Mouse (Mus musculus) adrenal gland, postnatal 10 days (tissue): ENCODE measurements around the gene Stk10. TPM values are rescaled to one million over a fixed set of nuclear protein-coding genes. Genes with fewer than 3 reads are reported as not detected.

Source experiments
- DNase-seq: peaks from one replicate; pipeline ENCODE4 v3.0.0; 2021; ENCODE audit warnings: mixed read lengths
- total RNA-seq, 2 experiments: library from RNA; stranded (reverse); gene quantifications; 2 replicates each; pipeline ENCODE4 v1.2.3; 2021

The Stk10 gene
- total RNA-seq, 2 experiments from 2014 or later = 11.9 to 15.1 TPM

DNA sequence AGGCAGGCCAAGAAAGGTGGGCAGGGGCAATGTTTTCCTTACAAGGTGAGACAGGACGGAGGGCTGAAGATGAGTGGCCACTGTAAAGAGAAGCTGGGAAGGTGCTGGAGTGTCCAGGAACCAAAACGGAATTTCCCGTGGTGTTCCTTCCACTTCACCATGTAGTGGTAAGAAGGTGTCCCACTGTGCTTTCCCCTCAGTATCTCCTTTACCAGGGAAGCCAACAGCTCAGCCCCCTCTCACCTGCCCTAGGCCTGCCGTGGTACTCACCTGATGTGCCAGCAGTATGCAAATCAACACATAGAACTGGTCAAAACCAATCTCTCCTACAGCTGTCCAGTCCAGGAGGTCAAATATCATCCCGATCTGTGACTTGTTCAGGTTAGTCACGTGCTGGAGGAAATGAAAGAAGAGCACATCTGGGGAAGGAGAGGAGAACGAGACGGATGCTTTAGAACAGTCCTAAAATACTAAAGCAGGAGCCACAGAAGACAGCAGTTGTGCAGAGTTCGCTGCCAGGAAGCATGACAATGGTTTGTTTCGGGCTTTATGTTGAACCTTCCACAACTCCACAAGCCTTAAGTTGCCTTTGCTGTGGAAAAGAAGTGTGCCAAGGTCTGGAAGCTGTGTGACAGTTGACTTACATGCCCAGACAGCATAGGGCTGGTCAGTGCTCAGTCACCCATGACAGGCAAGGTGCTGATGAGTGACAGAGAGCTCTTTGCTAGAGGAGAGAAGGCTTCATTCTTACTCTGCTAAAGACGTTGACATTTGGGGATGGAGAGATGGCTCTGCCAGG is 8.8 kb upstream of the Stk10 start:
- no peak for DNase-seq

DNA sequence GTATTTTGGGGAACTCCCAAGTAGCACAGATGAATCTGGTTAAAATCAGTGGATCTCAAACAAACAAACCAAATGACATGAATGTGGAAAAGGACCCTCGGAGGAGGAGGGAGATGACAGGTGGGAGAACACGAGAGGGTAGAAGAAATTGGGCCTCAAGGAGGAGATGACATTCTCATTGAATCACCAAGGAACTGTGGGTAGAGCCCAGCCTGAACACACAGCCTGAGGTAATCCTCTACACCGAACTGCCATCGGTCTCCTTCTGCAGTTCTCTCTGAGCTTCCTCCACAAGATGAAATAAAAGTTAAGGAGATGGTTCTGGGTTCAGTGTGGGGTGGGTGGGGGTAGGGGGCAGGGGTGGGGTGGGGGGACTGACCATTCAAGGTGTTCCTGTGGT is 6.1 kb upstream of the Stk10 start:
- no peak for DNase-seq

DNA sequence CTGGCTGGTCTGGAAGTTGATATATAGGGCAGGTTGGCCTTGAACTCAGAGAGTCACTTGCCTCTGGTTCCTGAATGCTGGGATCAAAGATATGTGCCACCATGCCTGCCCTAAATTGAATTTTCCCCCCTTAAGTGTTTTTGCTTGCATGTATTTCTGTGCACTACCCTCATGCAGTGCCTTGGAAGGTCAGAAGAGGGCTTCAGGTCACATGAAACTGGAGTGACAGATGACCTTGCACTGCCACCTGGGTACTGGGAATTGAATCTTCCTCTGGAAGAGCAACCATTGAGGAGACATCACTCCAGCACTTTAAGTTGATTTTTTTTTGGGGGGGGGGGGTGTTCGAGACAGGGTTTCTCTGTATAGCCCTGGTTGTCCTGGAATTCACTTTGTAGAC is 3.0 kb upstream of the Stk10 start:
- no peak for DNase-seq

DNA sequence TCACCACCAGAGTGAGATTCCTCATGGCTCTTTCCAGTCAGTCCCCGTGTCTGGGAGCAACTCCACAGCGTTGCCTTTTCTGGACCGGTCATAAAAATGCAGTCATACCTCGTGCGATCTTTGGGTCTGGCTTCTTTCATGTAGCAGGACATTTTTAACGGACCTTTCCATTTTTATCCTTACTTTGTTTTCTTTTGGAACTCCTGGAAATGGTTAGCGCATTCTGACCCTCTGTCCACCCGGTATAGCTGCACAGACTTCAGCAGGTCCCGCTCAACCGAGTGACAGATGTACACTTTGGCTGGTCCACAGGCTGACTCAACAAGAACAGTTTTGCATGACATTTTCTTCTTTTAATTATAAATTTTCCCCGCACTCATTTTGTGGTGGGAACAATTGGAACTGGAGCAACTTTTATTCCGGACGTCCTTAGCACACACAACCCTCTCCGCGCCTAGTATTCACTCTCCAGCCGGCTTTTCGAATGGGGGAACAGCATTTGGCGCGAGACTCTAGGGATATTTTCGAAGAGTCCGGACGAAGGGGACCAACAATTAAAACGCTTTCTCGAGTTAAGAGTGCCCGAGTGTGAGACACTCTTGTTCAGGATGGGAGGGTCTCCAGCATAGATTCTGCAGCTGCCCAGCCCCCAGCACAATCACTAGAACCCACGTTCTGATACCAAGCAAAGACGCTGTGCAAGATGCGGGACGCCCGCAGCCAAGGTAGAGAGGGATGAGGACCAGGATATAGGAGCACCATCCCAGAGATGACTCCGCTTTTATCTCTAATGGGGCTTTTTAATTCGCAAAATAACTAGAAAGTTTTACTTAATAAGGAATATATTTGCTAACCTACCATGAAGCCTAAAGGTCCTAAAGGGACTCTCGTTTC is 987 bp upstream of the Stk10 start, which contains the start of gene Efcab9:
Gene Efcab9, minus strand, starts transcription at position 211 of the 894 bp plus-strand sequence.
- no peak for DNase-seq

DNA sequence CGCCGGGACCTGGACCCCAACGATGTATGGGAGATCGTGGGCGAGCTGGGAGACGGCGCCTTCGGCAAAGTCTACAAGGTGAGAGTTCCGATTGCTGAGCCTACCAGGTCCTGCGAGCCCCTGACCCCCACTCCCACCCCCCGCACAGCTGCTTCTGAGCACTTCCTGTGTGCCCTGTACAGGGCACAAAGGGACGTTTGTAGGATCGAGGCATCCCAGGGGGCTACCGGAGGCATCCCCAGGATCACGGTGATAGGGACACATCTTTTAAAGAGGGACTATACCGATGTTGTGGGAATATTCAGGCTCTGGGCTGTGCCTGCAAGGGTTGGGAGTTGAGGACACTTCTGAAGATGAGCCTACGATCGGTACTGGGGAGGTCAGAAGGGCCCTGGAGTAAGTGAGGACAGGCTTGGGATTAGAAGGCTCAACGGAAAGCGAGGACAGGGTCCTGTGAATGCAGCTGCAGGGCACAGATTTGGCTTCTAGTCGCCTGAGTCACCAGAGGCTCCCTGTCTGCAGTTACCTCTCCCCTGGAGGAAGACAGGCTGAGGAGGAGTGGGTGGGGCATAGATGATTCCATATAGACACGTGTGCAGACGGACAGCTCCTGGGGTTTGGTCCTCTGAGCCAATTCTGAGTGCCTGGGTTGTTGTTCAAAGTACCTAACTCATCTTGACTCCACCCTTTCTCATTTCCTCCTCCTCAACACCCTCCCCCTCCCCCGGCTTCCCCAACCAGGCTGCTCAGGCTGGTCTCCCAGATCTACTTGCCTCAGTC is 567 bp downstream of the Stk10 start:
- DNase-seq = peak; percentile 45

DNA sequence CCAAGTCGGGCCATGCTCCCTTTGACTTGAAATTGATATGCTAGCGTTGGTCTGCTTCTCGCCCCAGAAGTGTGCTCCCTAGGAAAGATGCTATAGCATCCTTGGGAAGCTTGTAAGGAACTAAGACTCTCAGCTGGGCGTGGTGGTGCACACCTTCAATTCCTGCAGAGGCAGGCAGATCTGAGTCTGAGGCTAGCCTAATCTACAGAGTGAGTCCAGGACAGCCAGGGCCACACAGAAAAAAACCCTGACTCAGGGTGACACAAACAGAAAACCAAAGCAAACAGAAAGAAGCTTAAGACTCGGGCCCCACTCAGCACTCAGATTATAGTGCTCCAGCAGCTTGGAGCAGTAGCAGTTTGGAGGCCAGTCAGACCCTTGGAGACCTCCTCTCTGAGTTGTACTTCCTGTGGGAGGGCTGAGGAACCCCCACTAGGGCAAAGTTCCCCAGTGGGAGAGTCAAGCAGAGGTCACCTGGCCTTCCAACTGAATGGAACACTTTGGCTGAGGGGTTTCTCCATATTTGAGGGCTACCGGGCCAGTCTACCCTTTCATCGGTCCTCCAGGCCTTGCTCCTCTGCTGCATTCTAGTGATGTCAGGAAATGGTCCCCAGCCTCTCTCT is 1.5 kb downstream of the Stk10 start:
- no peak for DNase-seq

DNA sequence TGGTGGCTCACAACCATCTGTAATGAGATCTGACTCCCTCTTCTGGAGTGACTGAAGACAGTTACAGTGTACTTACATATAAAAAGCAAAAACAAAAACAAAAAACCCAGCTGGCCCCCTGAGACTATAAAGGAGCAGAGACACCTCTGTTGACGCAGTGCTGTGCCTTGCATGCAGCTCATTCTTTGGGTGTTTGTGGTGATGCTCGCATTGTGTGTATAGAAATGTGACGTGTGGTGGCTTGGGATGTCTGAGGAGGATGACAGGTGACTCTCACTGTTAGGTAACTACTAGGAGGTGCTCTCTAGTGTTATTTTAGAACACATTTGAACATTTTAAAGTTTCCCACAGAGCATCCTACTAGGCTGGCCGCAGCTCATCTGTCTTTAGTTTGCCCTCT is 2.5 kb downstream of the Stk10 start:
- DNase-seq = no peak

DNA sequence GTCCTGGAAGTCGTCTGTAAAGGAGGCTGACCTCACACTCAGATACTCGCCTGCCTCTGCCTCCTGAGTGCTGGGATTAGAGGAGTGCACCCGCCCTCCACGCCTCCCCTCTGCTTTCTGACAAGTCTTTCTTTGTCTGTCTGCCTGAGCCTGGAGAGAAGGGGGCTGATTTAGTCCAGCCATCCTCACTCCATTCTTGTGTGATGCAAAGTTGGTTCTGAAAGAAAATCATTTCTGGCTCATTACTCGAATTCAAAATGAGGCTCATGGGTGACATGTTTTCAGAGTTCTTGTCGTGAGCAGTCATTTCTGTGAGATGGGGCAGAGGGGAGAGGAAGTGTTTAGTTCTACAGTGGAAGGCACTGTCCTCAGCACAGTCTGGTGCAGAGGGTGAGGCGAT is 3.8 kb downstream of the Stk10 start:
- no peak for DNase-seq

DNA sequence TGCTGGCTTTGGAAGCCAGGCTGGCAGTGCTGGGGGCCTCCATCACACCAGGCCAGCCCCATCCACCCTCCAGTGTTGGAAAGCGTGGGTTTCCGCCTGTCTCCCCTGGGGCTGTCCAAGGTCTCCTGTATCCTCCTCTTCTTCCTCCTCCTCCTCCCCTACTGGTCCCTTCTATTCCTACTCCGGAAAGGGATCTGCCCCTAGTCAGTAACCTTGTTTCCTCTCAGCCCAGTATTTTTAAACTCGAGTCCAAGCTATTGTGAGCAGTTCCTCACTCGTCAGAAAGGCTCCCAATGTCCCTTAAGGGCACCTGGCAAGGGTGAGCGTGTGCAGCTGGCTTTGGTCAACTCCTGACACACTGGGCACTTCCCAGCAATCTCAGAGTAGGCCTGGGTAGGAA is 5.3 kb downstream of the Stk10 start:
- DNase-seq = no peak

DNA sequence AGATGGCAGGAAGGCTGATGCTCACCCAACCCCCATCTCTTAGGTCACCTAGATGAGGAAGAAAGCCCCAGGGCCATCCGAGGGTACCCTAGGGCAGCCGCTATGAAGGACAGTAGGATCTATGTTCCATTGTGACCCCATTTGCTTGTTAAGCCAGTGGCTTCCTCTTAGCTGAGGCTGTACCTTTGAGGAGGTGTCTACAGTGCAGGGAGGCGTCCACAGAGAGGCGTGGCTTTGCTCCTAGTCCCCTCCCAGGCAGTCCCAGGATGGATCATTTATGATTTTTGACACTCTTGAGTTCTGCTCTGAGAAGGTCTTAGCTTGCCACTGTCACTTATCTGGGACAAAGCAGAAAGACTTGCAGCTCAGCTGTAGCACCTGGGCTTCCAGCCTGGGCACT is 5.7 kb downstream of the Stk10 start:
- no peak for DNase-seq

DNA sequence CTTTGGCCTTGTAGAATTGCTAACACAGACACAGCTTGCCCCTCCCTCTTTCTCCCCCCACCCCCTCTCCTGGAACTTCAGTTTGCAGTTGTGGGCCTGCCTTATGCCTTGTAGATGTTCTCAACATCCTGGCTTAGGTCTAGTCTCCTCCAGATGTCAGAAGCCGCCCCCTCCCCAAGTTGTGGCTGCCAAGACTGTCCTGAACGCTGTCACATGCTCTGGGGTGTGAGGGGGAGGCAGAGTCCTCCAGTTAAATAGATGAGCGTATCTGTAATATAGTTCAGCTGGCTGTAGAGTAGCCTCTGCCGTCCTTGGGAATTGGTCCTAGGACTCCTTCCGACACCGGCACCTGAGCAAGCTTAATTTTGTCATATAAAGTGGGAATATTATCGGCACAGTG is 6.6 kb downstream of the Stk10 start:
- no peak for DNase-seq

DNA sequence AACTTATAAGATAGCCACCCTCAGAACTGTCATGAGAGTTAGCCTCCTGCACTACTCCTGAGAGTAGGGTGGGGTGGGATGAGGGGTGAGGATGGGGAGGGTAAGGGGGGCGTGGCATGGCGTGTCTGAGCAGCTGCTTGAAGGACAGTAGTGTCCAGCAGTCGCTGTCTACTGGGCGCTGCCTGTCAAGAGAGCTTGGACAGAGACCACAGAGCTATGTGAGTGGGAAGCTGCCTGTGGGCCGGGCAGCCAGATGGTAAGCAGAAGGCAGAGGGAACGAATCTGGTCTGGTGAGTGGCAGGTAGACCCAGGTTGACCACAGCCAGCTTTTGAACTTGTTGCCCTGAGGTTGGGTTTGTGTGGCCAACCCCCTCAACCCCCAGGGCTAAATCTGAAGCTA is 7.4 kb downstream of the Stk10 start:
- DNase-seq = no peak

DNA sequence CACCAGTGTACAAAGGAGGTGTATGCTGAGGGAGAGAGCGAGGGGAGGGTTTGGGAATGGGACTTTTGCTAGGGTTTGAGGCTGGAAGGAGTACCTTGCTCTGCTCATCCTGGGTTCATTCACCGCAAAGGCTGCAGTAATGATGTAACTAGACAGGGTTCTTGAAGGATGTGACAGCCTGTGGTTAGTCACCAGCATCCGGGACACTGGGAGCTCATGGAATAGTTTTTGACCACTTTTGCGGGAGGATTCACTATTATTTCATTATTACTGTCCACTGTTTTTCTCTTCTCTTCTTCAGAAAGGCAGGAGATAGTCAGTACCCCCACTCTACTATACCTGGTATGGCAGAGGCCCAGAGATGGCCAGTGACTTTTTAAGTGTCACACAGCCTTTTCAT is 9.1 kb downstream of the Stk10 start:
- no peak for DNase-seq

DNA sequence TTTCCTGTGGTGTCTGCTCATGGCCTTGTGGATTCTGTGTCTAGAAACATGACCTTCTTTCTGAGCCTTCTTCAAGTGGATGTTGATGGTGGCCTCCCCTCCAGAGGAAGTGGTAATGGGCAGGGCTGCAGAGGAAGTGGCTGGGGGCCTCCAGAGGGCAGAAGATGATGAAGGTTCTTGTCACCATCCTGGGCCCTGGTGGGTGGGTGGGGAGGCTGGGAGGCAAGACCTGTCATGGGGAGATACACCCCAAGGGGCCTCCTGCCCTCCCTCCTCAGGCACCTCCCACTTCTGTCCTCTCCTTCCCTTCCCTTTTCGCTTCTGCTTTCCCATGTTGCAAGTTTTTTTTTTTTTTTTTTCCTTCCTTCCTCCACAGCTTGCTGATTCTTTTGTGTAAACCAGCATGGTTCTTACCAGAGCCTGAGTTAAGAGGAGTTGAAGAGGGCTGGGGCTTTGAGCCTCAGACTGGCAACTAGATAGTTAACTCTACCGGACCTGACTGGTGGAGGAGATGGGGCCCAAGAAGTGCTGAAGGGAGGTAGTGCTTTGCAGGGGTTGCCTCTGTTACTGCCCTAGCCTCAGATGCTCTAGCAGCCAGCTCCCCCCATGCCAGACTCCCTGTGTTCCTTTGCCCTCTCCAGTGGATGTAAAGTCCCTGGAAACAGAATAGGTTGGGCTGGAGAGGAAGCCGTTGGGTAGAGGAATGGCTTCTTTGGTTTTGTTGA is 9.7 kb downstream of the Stk10 start:
- no peak for DNase-seq

DNA sequence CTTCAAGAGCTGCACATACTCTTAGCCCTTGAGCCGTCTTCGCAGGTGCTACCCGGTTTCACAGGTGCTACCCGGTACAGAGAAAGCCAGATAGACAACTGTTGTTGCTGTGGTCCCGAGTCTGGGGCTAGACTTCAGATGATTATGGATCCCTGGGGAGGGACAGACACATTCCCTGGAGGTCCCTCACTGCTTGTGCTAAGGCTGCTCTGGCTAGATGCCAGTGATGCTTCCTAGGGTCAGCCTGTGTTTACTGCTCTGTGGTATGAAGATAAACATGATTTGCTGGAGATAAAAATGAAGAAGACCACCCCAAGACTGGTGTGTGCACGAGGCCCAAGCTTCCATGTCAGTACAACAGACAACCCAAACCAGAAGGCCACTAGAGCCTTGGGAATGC is 10.9 kb downstream of the Stk10 start:
- DNase-seq = no peak

DNA sequence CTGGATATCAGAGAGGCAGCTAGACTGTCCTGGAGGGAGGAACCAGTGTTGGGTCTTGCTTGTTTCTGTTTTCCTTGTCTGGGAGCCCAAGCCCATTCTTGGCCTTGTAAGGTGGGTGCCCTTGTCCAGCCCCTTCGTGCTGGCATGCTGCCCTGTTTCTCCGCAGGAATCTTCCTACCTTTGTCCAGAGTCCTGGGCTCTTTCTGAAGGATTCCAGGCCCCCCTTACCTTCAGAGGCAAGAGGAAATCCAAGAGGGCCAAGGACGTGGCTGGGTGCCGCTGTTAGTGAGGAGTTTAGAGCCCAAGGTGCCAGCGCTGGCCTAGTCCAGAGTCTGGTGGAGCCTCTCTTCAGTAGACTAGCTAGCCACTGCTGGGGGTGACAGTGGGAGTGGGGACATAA is 11.4 kb downstream of the Stk10 start:
- no peak for DNase-seq

DNA sequence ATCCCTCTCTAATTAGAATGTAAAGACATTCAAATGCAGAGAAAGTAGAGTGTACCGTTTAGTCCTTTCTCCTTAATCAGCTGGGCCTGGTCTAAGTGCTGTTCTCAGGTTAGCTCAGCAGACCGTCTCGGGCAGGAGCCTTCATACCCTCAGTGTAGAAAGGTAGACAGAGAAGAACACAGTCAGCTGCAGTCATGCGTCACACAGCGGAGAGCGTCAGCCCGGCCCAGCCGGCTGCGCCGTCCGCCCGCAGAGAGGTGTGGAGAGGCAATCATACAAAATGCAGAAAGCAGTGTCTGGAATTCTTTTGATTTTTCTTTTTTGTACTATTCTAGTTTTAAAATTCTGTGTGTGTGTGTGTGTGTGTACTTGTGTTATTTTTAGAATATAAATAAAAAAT is 12.5 kb downstream of the Stk10 start:
- no peak for DNase-seq

DNA sequence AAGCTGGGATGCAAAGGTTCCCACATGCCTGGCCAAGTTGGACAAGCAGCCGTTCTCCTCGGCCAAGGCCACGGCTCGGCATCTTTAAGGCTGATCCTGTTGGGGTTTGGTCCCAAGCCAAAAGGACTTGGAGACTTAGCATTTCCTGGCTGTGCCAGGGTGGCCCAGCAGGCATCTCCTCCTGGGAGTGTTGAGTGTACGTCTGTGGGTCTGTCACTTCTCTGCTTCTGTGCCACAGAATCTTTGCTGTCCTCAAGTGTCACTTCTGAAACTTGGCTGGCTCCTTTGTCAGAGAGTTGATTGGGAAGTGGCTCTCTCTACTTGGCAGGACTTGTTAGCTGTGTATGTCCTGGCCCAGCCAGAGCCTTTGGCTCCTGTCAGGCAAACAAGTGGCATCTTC is 13.4 kb downstream of the Stk10 start:
- DNase-seq = peak; percentile 79

DNA sequence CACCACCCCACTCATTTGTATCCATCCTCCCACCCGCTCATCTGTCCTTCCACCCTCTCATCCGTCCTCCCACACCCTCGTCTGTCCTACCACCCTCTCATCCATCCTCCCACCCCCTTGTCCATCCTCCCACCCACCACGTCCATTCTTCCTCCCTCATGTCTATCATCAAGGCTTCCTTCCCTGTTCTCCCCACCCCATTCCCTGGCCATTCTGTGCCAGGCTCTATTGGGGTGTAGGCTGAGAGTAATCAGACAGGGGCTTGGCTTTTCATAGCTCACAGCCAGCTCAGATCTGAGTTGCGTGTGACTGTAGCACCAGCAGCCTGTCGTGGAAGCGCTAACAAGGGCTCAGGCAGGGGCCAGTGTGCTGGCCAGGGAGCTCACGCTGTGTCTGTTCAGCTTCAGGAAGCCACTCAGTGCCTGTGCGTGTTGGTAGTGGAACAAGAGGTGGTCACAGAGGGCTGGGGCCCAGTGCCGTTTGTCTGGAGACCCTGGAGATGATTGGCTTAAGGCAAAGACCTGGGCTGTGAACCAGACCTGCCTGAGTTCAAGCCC is 14.4 kb downstream of the Stk10 start:
- DNase-seq = no peak

DNA sequence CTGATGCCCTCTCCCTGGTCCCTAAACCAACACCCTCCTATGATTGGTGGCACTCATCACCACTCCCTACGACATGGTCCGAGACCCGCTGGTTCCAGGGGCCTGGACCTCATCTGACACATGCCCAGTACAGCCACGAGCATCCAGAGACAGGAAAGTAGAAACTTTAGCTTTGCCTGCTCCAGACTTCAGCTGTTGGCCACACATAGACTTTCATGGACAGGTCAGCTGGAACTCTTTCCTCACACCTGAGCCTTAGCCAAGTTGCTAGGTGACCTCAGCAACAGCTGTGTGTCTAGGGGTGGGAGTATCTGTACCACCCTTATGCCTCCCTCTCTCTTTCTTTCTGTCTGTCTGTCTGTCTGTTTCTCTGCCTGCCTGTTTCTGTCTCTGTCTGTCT is 15.1 kb downstream of the Stk10 start:
- no peak for DNase-seq

DNA sequence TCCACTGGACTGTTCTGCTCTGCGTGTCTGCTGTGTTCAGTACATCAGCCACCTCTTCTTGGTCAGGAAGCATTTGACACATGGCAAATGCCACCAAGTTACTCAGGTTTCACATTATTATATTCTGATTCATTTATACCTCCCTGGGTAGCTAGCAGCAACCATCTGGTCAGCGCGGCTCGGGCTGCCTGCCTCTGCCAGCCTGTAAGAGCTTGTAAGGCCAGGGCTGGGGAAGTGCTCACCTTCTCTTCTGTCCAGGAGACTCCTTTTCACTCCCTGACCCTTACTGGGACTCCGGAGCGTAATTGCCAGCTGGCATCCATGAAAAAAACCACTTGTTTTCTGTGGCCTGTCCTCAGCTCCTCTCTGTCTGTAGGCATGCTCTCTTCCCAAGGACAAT is 16.1 kb downstream of the Stk10 start:
- no peak for DNase-seq
